Mouse (Mus musculus) thymus, adult 2 months (tissue): ENCODE measurements at regions not wholly inside any gene's neighbourhood (a gene's known extent, or its start where the extent isn't known, plus 50 kb on each side); places are given as distances from the start of the nearest gene placed in this dataset.

Source experiments
- DNase-seq: peaks from one replicate; pipeline ENCODE4 v3.0.0; 2021
- H3K27ac ChIP-seq: fragments of 200-500 bp; 2 replicates; pipeline ENCODE4 v1.5.1; 2012; ENCODE audit warnings: low read length, control low read depth; ENCODE audit not compliant: control insufficient read depth, insufficient read depth
- H3K27me3 ChIP-seq: fragments of 200-500 bp; 2 replicates; pipeline ENCODE4 v1.6.1; 2012; ENCODE audit warnings: mild to moderate bottlenecking, low read length, moderate library complexity, mixed read lengths; ENCODE audit not compliant: control insufficient read depth, insufficient read depth
- H3K36me3 ChIP-seq: fragments of 200-500 bp; 2 replicates; pipeline ENCODE4 v1.6.1; 2012; ENCODE audit warnings: mild to moderate bottlenecking, low read length, moderate library complexity; ENCODE audit not compliant: control insufficient read depth, insufficient read depth
- H3K4me1 ChIP-seq: fragments of 200-500 bp; replicated peaks from 2 replicates; pipeline ENCODE4 v1.6.1; 2012; ENCODE audit warnings: low read length; ENCODE audit not compliant: control insufficient read depth, insufficient read depth
- H3K4me3 ChIP-seq: fragments of 200-500 bp; 2 replicates; pipeline ENCODE4 v1.5.1; 2012; ENCODE audit warnings: mild to moderate bottlenecking, low read length, control low read depth, moderate library complexity; ENCODE audit not compliant: control insufficient read depth, insufficient read depth
- CTCF ChIP-seq: fragments of 200-500 bp; IDR thresholded peaks from 2 replicates; pipeline ENCODE4 v1.5.1; 2012; ENCODE audit warnings: mild to moderate bottlenecking, control low read depth, low read length, moderate library complexity, borderline replicate concordance; ENCODE audit not compliant: control insufficient read depth, poor library complexity, insufficient read depth; ENCODE audit errors: extremely low read depth
- POLR2A ChIP-seq: fragments of 200-500 bp; IDR thresholded peaks from 2 replicates; pipeline ENCODE4 v1.6.1; 2012; ENCODE audit warnings: mild to moderate bottlenecking, low read length, control low read depth, moderate library complexity; ENCODE audit not compliant: control insufficient read depth, poor library complexity, insufficient read depth; ENCODE audit errors: extremely low read depth
- WGBS: fragments of 180-500 bp; shearing (Covaris S2); methylation state at CpG from one replicate; pipeline ENCODE4 v1.1.7; 2018; 5-methylcytosine and 5-hydroxymethylcytosine counted together

DNA sequence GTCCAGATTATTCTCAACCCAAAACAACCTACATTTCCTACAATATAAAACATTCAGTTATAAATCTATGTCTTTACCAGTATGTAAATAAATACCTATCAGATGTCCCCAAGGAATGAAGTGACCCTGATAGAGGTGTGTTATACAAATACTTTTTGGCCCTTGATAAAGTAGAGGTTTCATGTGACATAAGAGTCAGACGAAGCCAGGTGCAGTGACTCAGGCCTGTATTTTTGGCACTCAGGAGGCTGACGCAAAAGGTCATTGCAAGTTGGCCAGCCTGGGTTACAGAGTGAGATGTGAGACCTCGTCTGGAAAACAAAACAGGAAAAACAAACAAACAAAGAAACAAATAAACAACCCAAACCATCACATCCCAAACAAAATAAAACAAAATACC is 367.4 kb upstream of the Gm10131 start:
- Histone ChIP-seq H3K4me3 (no peak overlapping the region), H3K27me3 (no peaks in the 10 kb centered on the region), H3K4me1 (no peaks in the 10 kb centered on the region), H3K36me3 (no peaks in the 10 kb centered on the region), H3K27ac (no peak overlapping the region)
- DNase-seq: no peak
- no peak for TF ChIP-seq POLR2A
- no peak for TF ChIP-seq CTCF
- WGBS: 86% methylated on average over 3 of the region's 3 CpGs

GRCm38 (mm10) chr8:34478465-34478864 is 366.9 kb upstream of the Gm10131 start:
- no peaks in the 10 kb centered on the region for H3K27me3 ChIP-seq
- H3K4me3 ChIP-seq: no peak overlapping the region
- no peak for DNase-seq
- no peaks in the 10 kb centered on the region for H3K36me3 ChIP-seq
- TF ChIP-seq POLR2A: no peak
- no peak for TF ChIP-seq CTCF
- H3K4me1 ChIP-seq: no peaks in the 10 kb centered on the region
- WGBS: 100% methylated on average over 1 of the region's 1 CpGs
- H3K27ac ChIP-seq: no peak overlapping the region

DNA sequence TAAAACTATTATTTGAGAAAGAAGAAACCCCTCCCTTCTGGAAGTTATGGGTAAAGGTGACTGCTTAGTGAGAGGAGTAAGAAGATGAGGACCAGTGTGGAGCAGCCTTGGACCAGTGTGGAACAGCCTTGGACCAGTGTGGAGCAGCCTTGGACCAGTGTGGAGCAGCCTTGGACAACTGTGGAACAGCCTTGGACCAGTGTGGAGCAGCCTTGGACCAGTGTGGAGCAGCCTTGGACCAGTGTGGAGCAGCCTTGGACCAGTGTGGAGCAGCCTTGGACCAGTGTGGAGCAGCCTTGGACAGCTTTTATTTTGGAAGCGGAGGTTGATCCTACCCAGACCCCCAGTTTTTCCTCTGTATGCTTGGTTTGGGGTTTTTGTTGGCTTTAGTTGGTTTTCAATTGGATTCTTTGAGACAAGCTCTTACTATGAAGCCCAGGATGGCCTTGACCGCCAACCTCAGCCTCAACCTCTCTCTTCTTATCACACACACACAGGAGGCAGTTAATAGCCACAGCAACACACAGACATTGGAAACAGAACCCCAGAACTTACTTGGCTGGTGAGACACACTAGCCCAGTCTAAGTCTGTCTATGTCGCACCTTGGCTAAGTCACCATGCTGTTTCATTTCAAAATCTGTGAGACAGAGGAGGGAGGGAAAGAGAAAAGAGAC is 364.7 kb upstream of the Gm10131 start:
- H3K36me3 ChIP-seq: no peaks in the 10 kb centered on the region
- H3K27ac ChIP-seq: no peak overlapping the region
- no peaks in the 10 kb centered on the region for H3K4me1 ChIP-seq
- no peaks in the 10 kb centered on the region for H3K27me3 ChIP-seq
- no peak for DNase-seq
- TF ChIP-seq CTCF: no peak
- TF ChIP-seq POLR2A: no peak
- no peak overlapping the region for H3K4me3 ChIP-seq
- 96% methylated on average over 3 of the region's 3 CpGs for WGBS

GRCm38 (mm10) chr8:34474593-34474992 is 363.1 kb upstream of the Gm10131 start:
- Histone ChIP-seq H3K4me3 (no peak overlapping the region), H3K27me3 (no peaks in the 10 kb centered on the region), H3K36me3 (no peaks in the 10 kb centered on the region), H3K27ac (no peak overlapping the region), H3K4me1 (no peaks in the 10 kb centered on the region)
- TF ChIP-seq CTCF (no peak), POLR2A (no peak)
- WGBS: 90% methylated on average over 7 of the region's 7 CpGs
- no peak for DNase-seq

DNA sequence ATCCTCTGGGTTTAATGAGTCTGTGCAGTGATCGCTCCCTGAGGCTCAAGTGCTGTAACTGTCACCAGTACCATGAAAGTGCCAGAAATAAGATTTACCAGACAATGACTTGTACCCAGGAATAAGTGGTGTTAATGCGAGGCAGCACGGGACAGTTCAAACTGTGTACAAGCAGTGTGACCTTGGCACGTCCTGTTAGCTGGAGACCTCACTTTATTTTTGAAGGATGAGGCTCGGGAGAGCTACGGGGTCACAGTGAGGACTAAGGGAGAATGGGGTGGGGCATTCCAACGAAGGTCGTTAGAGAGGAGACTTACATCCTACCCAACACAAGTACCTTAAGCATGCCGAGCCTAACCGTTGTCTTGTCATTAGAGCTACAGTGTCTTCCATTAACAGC is 362.2 kb upstream of the Gm10131 start:
- no peaks in the 10 kb centered on the region for H3K4me1 ChIP-seq
- no peak for TF ChIP-seq CTCF
- TF ChIP-seq POLR2A: no peak
- H3K27me3 ChIP-seq: no peaks in the 10 kb centered on the region
- 94% methylated on average over 10 of the region's 10 CpGs for WGBS
- no peak overlapping the region for H3K4me3 ChIP-seq
- H3K36me3 ChIP-seq: no peaks in the 10 kb centered on the region
- no peak overlapping the region for H3K27ac ChIP-seq
- no peak for DNase-seq

- WGBS: 77% methylated on average over 1 of the region's 1 CpGs
These were observed 361.8 kb upstream of the Gm10131 start for GRCm38 (mm10) chr8:34473301-34473700.

GRCm38 (mm10) chr8:34472846-34473245 is 361.3 kb upstream of the Gm10131 start:
- DNase-seq: no peak
- Histone ChIP-seq H3K27ac (no peak overlapping the region), H3K4me1 (no peaks in the 10 kb centered on the region), H3K36me3 (no peaks in the 10 kb centered on the region), H3K4me3 (no peak overlapping the region), H3K27me3 (no peaks in the 10 kb centered on the region)
- no peak for TF ChIP-seq POLR2A
- no peak for TF ChIP-seq CTCF
- WGBS: 77% methylated on average over 6 of the region's 6 CpGs

More at GRCm38 (mm10) chr8:34473301-34473700, 361.8 kb upstream of the Gm10131 start:
- no peak for TF ChIP-seq POLR2A
- TF ChIP-seq CTCF: no peak
- Histone ChIP-seq H3K4me3 (no peak overlapping the region), H3K4me1 (no peaks in the 10 kb centered on the region), H3K27me3 (no peaks in the 10 kb centered on the region), H3K27ac (no peak overlapping the region), H3K36me3 (no peaks in the 10 kb centered on the region)
- DNase-seq: no peak
